Mouse (Mus musculus): ENCODE measurements at regions not wholly inside any gene's neighbourhood (a gene's known extent, or its start where the extent isn't known, plus 50 kb on each side); places are given as distances from the start of the nearest gene placed in this dataset.

GRCm38 (mm10) chr6:117570346-117570745, 270.6 kb upstream of the Zfp637 start:
- TF ChIP-seq CTCF (IDR thresholded peaks at IDR 0.05; ENCODE audit: low read depth, low read length) (no peak), POLR2A (IDR thresholded peaks at IDR 0.05; ENCODE audit: borderline replicate concordance, low read depth, low read length) (no peak)
